Mouse (Mus musculus) intestine, embryonic 14.5 days (tissue): ENCODE results near the gene Ptgdr2. TPM values are rescaled to one million over a fixed set of nuclear protein-coding genes. Genes with fewer than 3 reads are reported as not detected.

Experiments
- ATAC-seq: fragments of 200-750 bp; cut with Nextera tagmentation; replicated peaks from 2 replicates; pipeline ENCODE4 v1.8.0; 2017; ENCODE audit warnings: low read depth, moderate number of reproducible peaks, moderate TSS enrichment, moderate library complexity; ENCODE audit not compliant: low FRiP score, low TSS enrichment
- DNase-seq: peaks from one replicate; pipeline ENCODE4 v3.0.0-alpha.2; 2018; ENCODE audit warnings: low spot score
- H3K27ac ChIP-seq: fragments of 300-500 bp; sonication (generic); 2 replicates; pipeline ENCODE4 v1.5.1; 2014; ENCODE audit warnings: low read depth, mild to moderate bottlenecking, control low read depth
- H3K27me3 ChIP-seq: fragments of 300-500 bp; sonication (generic); replicated peaks from 2 replicates; pipeline ENCODE4 v1.6.1; 2014; ENCODE audit warnings: low read length, control low read depth; ENCODE audit not compliant: control insufficient read depth, insufficient read depth
- H3K36me3 ChIP-seq: fragments of 300-500 bp; sonication (generic); 2 replicates; pipeline ENCODE4 v1.6.1; 2014; ENCODE audit warnings: low read length, control low read depth; ENCODE audit not compliant: control insufficient read depth, insufficient read depth
- H3K4me1 ChIP-seq: fragments of 300-500 bp; sonication (generic); replicated peaks from 2 replicates; pipeline ENCODE4 v1.6.1; 2014; ENCODE audit warnings: low read length, control low read depth, mixed read lengths; ENCODE audit not compliant: control insufficient read depth, insufficient read depth
- H3K4me2 ChIP-seq: fragments of 300-500 bp; sonication (generic); 2 replicates; pipeline ENCODE4 v1.6.1; 2014; ENCODE audit warnings: low read length
- H3K4me3 ChIP-seq: fragments of 300-500 bp; sonication (generic); 2 replicates; pipeline ENCODE4 v1.5.1; 2014; ENCODE audit warnings: low read depth, low read length, control low read depth, mixed read lengths
- H3K9ac ChIP-seq: fragments of 300-500 bp; sonication (generic); 2 replicates; pipeline ENCODE4 v1.6.1; 2014; ENCODE audit warnings: mild to moderate bottlenecking, low read length
- H3K9me3 ChIP-seq: fragments of 300-500 bp; sonication (generic); 2 replicates; pipeline ENCODE4 v1.6.1; 2016; ENCODE audit warnings: low read length, control low read depth; ENCODE audit not compliant: control insufficient read depth
- WGBS: fragments of 180-500 bp; shearing (Covaris S2); extraction: QIAGEN DNeasy Blood & Tissue Kit; methylation state at CpG from one replicate; pipeline ENCODE4 v1.1.7; 2014; 5-methylcytosine and 5-hydroxymethylcytosine counted together
- polyA plus RNA-seq: library from polyadenylated mRNA; unstranded; fragments of >200 nt; fragmentation: Nextera tagmentation; extraction: Ambion mirVana; gene quantifications from 2 replicates; pipeline ENCODE4 v1.2.1, GENCODE M21; 2014

Gene Ptgdr2
- polyA plus RNA-seq = 0.07 TPM in 1 of 2 replicates, not detected in the other

- Histone ChIP-seq H3K4me1 (peaks cover 8% of the 10 kb centered on the region), H3K9ac (no peak within 1 kb of the TSS), H3K36me3 (peaks cover 4% of the 10 kb centered on the region), H3K9me3 (no peaks in the 10 kb centered on the region), H3K4me3 (no peak within 1 kb of the TSS), H3K27ac (no peak within 1 kb of the TSS), H3K27me3 (no peaks in the 10 kb centered on the region), H3K4me2 (no peak within 1 kb of the TSS)
- ATAC-seq = no peak
- DNase-seq = no peak
- WGBS = 38% methylated on average over 5 of the region's 5 CpGs
Measured at GRCm38 (mm10) chr19:10937110-10937563, at the start of gene Ptgdr2. Gene Ptgdr2, plus strand, starts transcription at chr19:10937160.

DNA sequence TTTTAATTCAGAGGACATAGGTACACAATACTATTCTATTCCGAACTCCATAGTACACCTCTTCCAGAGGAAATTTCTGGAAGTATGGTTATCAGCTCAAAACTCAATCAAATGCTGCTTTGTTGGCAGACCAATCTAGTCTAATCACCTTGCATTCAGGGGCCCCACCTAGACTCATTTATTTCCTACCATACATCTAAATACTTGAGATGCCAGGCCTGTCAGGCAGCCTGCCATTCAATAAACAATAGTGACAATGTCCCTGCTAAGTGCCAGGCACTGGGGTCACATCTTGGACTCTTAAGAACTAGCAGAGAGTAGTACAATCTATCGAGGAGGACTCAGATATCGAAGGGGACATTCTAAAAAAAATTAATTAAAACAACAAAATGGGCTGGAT, 44.8 kb upstream of the Ptgdr2 start:
- no peak overlapping the region for H3K9ac ChIP-seq
- WGBS = 88% methylated on average over 3 of the region's 3 CpGs
- H3K9me3 ChIP-seq = no peaks in the 10 kb centered on the region
- peaks cover 11% of the 10 kb centered on the region for H3K4me1 ChIP-seq
- DNase-seq (no peak), ATAC-seq (no peak)
- no peaks in the 10 kb centered on the region for H3K27me3 ChIP-seq
- H3K27ac ChIP-seq = no peak overlapping the region
- no peak overlapping the region for H3K4me3 ChIP-seq
- H3K4me2 ChIP-seq = no peak overlapping the region
- no peaks in the 10 kb centered on the region; the same call in 1 of the 2 replicates for H3K36me3 ChIP-seq

DNA sequence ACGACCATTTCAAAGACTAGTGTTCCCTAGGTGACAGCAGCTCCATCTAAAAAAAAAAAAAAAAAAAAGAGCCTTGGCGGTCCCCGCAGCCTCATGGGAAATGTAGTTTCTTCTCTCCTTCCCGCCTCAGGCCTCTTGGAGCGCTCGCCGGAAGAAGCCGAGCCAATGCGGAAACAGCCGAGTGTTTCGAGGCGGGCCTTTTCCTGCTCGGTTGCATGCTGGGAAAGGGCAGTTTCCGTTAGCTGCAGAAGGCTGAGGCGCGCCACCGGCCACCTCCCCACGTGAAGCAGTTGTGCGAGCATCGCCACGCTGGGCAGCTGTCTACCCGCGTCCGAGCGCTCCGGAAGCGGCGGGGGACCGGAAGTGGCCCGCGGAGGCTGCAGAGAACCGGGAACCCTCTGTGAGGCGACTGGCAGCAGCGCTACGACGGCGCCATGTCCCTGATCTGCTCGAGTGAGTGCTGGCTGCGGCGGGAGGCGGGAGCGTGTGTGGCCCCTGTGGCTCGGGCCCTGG, 41.9 kb upstream of the Ptgdr2 start, which contains the start of gene Prpf19:
Gene Prpf19 (plus strand): TSS at position 216 of the 513 bp plus-strand sequence.
- Histone ChIP-seq H3K9ac (peak within 1 kb of the TSS; percentile 81), H3K4me2 (peak within 1 kb of the TSS; percentile 88), H3K36me3 (peaks cover 29% of the 10 kb centered on the region), H3K27ac (peak within 1 kb of the TSS; percentile 88), H3K4me3 (peak within 1 kb of the TSS; percentile 73), H3K9me3 (no peaks in the 10 kb centered on the region), H3K4me1 (peaks cover 11% of the 10 kb centered on the region), H3K27me3 (no peaks in the 10 kb centered on the region)
- peak; percentile 95 for ATAC-seq
- peak; percentile 97 for DNase-seq
- WGBS = under 1% methylated on average over 43 of the region's 43 CpGs

DNA sequence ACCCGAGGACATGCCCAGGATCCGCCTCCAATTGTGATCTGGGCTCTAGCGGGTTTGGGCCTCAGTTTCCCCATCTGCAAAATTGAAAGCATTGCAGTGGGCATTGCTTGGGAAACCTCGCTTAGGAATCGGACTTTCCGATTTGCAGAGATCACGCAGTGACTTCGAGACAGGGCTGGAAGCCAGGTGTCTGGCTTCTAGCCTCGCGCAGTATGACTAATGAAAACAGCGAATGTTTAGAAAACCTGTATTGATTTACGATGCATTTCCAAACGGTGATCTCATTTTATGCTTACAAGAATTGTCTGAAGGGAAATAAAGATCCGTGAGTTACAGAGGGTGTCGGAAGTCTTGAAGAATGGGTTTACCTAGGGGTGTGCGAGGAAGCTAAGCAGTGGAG, 41.3 kb upstream of the Ptgdr2 start:
- Histone ChIP-seq H3K27ac (peak overlapping the region; percentile 88), H3K4me3 (peak overlapping the region; percentile 73), H3K27me3 (no peaks in the 10 kb centered on the region), H3K4me1 (peaks cover 11% of the 10 kb centered on the region), H3K9me3 (no peaks in the 10 kb centered on the region), H3K4me2 (peak overlapping the region; percentile 88), H3K9ac (peak overlapping the region; percentile 81), H3K36me3 (peaks cover 35% of the 10 kb centered on the region)
- ATAC-seq (no peak; the same call in 1 of the 2 replicates), DNase-seq (no peak)
- under 1% methylated on average over 16 of the region's 16 CpGs for WGBS

DNA sequence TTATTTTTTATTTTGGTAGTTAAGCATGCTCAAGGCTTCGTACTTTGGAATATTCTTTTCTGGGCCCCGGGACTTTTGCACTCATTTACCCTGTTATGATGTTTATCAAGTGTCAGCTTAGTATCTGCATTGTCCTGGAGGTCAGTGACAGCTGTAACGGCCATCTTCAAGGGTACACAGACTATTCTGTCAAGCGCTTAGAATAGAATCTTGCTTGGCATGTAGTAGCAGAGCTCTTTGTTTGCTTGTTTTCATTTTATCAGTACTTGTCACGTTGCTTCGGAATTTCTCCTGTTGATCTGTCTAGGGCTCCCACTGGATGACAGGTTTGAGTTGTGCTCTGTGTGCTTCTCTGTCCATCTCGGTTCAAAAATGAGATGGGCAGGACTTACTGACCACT, 40.1 kb upstream of the Ptgdr2 start:
- H3K9me3 ChIP-seq = no peaks in the 10 kb centered on the region

DNA sequence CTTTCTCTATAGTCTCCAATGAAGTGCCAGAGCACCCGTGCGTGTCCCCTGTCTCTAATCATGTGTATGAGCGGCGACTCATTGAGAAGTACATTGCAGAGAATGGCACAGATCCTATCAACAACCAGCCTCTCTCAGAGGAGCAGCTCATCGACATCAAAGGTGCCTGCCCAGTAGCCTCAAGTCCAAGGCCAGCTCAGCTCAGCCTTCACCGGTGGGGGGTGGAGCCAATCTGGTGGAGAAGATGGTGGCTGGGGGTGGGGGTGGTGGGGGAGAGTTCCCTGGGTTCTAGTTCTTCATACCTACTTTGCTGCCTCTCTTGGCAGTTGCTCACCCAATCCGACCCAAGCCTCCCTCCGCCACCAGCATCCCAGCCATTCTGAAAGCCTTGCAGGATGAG, 39.5 kb upstream of the Ptgdr2 start:
- ATAC-seq = no peak
- H3K9ac ChIP-seq = no peak overlapping the region
- no peak overlapping the region for H3K4me2 ChIP-seq

More for the DNA sequence above, 40.1 kb upstream of the Ptgdr2 start:
- ATAC-seq (no peak), DNase-seq (no peak)
- peaks cover 11% of the 10 kb centered on the region for H3K4me1 ChIP-seq
- no peak overlapping the region for H3K27ac ChIP-seq
- H3K9ac ChIP-seq = peak overlapping the region; percentile 81
- H3K36me3 ChIP-seq = peaks cover 46% of the 10 kb centered on the region
- 74% methylated on average over 7 of the region's 7 CpGs for WGBS
- peak overlapping the region; percentile 73; the same call in 1 of the 2 replicates for H3K4me3 ChIP-seq
- H3K27me3 ChIP-seq = no peaks in the 10 kb centered on the region
- H3K4me2 ChIP-seq = peak overlapping the region; percentile 88

DNA sequence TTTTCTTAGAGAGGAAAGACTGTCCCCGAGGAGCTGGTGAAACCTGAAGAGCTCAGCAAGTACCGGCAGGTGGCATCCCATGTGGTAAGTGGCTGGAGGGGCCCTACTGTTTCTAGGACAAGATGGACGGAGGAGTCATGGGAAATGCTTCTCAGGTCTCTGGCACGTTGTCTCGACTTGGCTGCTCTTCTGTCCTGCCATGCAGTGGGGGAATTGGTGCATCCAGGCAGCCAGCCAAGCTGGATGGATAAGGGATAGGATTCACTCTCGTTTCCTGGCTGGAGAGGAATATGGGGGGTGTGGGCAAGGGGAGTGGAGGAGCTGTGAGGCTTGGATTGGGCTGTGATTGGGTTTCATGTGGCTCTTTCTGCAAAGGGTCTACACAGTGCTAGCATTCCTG, 36.6 kb upstream of the Ptgdr2 start:
- DNase-seq (no peak), ATAC-seq (no peak)
- Histone ChIP-seq H3K27me3 (no peaks in the 10 kb centered on the region), H3K27ac (no peak overlapping the region), H3K4me3 (no peak overlapping the region), H3K9ac (no peak overlapping the region), H3K36me3 (peaks cover 79% of the 10 kb centered on the region), H3K9me3 (no peaks in the 10 kb centered on the region), H3K4me2 (no peak overlapping the region), H3K4me1 (peaks cover 22% of the 10 kb centered on the region)
- WGBS = 85% methylated on average over 6 of the region's 6 CpGs

More for the DNA sequence above, 39.5 kb upstream of the Ptgdr2 start:
- no peak overlapping the region for H3K4me3 ChIP-seq
- H3K4me1 ChIP-seq = peaks cover 11% of the 10 kb centered on the region
- DNase-seq = no peak
- H3K36me3 ChIP-seq = peaks cover 53% of the 10 kb centered on the region
- 81% methylated on average over 8 of the region's 8 CpGs for WGBS
- no peaks in the 10 kb centered on the region for H3K9me3 ChIP-seq
- no peaks in the 10 kb centered on the region for H3K27me3 ChIP-seq
- no peak overlapping the region for H3K27ac ChIP-seq

DNA sequence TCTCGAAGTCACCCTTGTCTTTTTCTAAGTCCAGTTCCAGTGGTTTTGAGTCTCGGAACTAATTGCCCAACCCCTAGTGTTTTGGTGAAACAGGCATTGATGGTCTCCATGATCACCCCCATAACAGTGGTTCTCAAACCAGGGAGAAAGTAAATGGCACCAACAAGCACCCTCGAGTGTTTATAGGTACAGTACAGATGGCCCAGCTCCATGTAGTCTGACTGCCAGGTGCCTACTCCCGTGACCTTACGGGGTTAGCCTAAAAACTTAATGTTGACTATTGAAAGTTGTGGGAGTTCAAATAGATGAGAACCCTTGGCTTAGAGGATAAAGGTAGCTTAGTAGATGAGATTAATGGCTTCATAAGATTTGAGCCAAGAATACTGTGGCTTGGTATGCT, 35.9 kb upstream of the Ptgdr2 start:
- H3K9ac ChIP-seq = no peak overlapping the region
- peaks cover 28% of the 10 kb centered on the region for H3K4me1 ChIP-seq
- H3K4me3 ChIP-seq = no peak overlapping the region
- H3K27me3 ChIP-seq = no peaks in the 10 kb centered on the region
- H3K27ac ChIP-seq = no peak overlapping the region
- H3K36me3 ChIP-seq = peaks cover 86% of the 10 kb centered on the region
- no peaks in the 10 kb centered on the region for H3K9me3 ChIP-seq
- WGBS = 88% methylated on average over 5 of the region's 5 CpGs
- DNase-seq = no peak
- no peak for ATAC-seq
- no peak overlapping the region for H3K4me2 ChIP-seq

- H3K9ac ChIP-seq = no peak overlapping the region
- WGBS = 67% methylated on average over 5 of the region's 5 CpGs
Measured at GRCm38 (mm10) chr19:10904512-10904911, 32.4 kb upstream of the Ptgdr2 start.

More at GRCm38 (mm10) chr19:10904512-10904911, 32.4 kb upstream of the Ptgdr2 start:
- H3K27ac ChIP-seq = peak overlapping the region; percentile 88; the same call in 1 of the 2 replicates
- no peak overlapping the region for H3K4me2 ChIP-seq
- H3K4me1 ChIP-seq = peaks cover 31% of the 10 kb centered on the region
- no peaks in the 10 kb centered on the region for H3K9me3 ChIP-seq
- no peak overlapping the region for H3K4me3 ChIP-seq
- H3K36me3 ChIP-seq = peaks cover 82% of the 10 kb centered on the region
- no peak for DNase-seq
- H3K27me3 ChIP-seq = no peaks in the 10 kb centered on the region
- no peak for ATAC-seq
